Mouse (Mus musculus): ENCODE results near the gene Vtn. TPM values are rescaled to one million over a fixed set of nuclear protein-coding genes. Genes with fewer than 3 reads are reported as not detected.

Gene Vtn
- total RNA-seq, 2 experiments from 2014 or later = 71.6 to 75.3 TPM

Other genes starting within 250 kb of the Vtn start
- gene 2610507B11Rik, start 237.3 kb upstream of the Vtn start, total RNA-seq (2021) = 100 to 1,000 TPM; 179 to 197 TPM
- 10 to 100 TPM; 15.3 to 19.1 TPM for gene BC030499, start 208.2 kb upstream of the Vtn start, total RNA-seq (2021)
- gene Spag5, start 197.6 kb upstream of the Vtn start, total RNA-seq (2021) = 1 to 10 TPM; 8.0 to 8.9 TPM
- 100 to 1,000 TPM; 771 to 821 TPM for gene Aldoc, start 176.1 kb upstream of the Vtn start, total RNA-seq (2021)
- gene Pigs, start 170.7 kb upstream of the Vtn start, total RNA-seq (2021) = 10 to 100 TPM; 67.0 to 67.7 TPM
- gene Unc119, start 155.6 kb upstream of the Vtn start, total RNA-seq (2021) = 10 to 100 TPM; 27.9 to 30.2 TPM
- gene Foxn1, start 112.5 kb upstream of the Vtn start, total RNA-seq (2021) = under 1 TPM in 1 of 2 experiments, not detected in 1; 0.09 TPM
- gene Slc13a2, start 76.9 kb upstream of the Vtn start, total RNA-seq (2021) = not detected
- 10 to 100 TPM; 10.5 to 11.2 TPM for gene Slc46a1, start 33.4 kb upstream of the Vtn start, total RNA-seq (2021)
- 10 to 100 TPM; 34.3 to 36.5 TPM for gene Sarm1, start 1.3 kb upstream of the Vtn start, total RNA-seq (2021)
- gene Sebox, start 4.4 kb downstream of the Vtn start, total RNA-seq (2021) = 1 to 10 TPM in 1 of 2 experiments, under 1 TPM in 1; 0.98 to 1.2 TPM
- 10 to 100 TPM; 38.8 to 45.1 TPM for gene Tmem199, start 13.1 kb downstream of the Vtn start, total RNA-seq (2021)
- gene Poldip2, start 13.1 kb downstream of the Vtn start, total RNA-seq (2021) = 100 to 1,000 TPM; 104 to 115 TPM
- 10 to 100 TPM; 38.5 to 39.0 TPM for gene Tnfaip1, start 37.2 kb downstream of the Vtn start, total RNA-seq (2021)
- 10 to 100 TPM; 90.3 to 91.2 TPM for gene Ift20, start 37.3 kb downstream of the Vtn start, total RNA-seq (2021)
- gene Tmem97, start 51.7 kb downstream of the Vtn start, total RNA-seq (2021) = 10 to 100 TPM; 19.8 to 20.7 TPM
- gene Nlk, start 198.3 kb downstream of the Vtn start, total RNA-seq (2021) = 100 to 1,000 TPM; 113 to 115 TPM